Mouse (Mus musculus): ENCODE measurements at regions not wholly inside any gene's neighbourhood (a gene's known extent, or its start where the extent isn't known, plus 50 kb on each side); places are given as distances from the start of the nearest gene placed in this dataset.

DNA sequence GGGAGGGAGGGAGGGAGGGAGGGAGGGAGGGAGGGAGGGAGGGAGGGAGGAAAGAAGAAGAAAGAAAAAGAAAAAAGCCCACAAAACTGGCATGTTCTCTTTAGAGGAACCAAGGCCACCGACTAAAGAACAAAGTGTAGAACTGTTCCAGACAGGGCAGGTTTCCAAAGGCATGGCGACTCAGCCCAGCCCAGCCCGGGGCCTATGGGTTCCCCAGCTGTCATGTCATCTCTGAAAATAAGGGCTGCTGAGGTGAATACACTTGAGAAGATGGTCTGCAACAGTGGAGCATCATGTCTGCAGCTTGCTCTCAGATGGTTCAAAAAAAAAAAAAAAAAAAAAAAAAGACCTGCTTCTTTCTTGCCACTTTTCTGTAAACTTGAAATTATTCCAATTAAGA lies 639.8 kb downstream of the 1700064H15Rik start:
- peaks cover 8% of the 10 kb centered on the region for H3K4me1 ChIP-seq (ENCODE audit: control insufficient read depth, insufficient read depth, low read length)
- 18% methylated on average over 3 of the region's 3 CpGs for WGBS
- H3K27ac ChIP-seq (ENCODE audit: insufficient read depth, low read depth, low read length), result no peak overlapping the region
- TF ChIP-seq CTCF (IDR thresholded peaks at IDR 0.05; ENCODE audit: insufficient read depth, low read depth, low read length), result no peak
- TF ChIP-seq POLR2A (IDR thresholded peaks at IDR 0.05; ENCODE audit: insufficient read depth, low read depth, low read length), result no peak
- no peak overlapping the region for H3K4me3 ChIP-seq (ENCODE audit: insufficient read depth, low read depth, low read length)

- 19% methylated on average over 13 of the region's 13 CpGs for WGBS
- Histone ChIP-seq H3K27ac (ENCODE audit: insufficient read depth, low read depth, low read length) (no peak overlapping the region), H3K4me1 (ENCODE audit: control insufficient read depth, insufficient read depth, low read length) (peaks cover 8% of the 10 kb centered on the region), H3K4me3 (ENCODE audit: insufficient read depth, low read depth, low read length) (no peak overlapping the region)
- no peak for TF ChIP-seq POLR2A (IDR thresholded peaks at IDR 0.05; ENCODE audit: insufficient read depth, low read depth, low read length)
- no peak for TF ChIP-seq CTCF (IDR thresholded peaks at IDR 0.05; ENCODE audit: insufficient read depth, low read depth, low read length)
These were observed 638.8 kb downstream of the 1700064H15Rik start for GRCm38 (mm10) chr3:18989577-18990240.

GRCm38 (mm10) chr3:19000179-19000578 lies 628.3 kb downstream of the 1700064H15Rik start:
- WGBS, result 80% methylated on average over 5 of the region's 5 CpGs
- Histone ChIP-seq H3K4me3 (ENCODE audit: insufficient read depth, low read depth, low read length) (no peak overlapping the region), H3K27ac (ENCODE audit: insufficient read depth, low read depth, low read length) (no peak overlapping the region), H3K4me1 (ENCODE audit: control insufficient read depth, insufficient read depth, low read length) (no peaks in the 10 kb centered on the region)
- TF ChIP-seq POLR2A (IDR thresholded peaks at IDR 0.05; ENCODE audit: insufficient read depth, low read depth, low read length) (no peak), CTCF (IDR thresholded peaks at IDR 0.05; ENCODE audit: insufficient read depth, low read depth, low read length) (no peak)

GRCm38 (mm10) chr3:19002056-19002455 lies 626.4 kb downstream of the 1700064H15Rik start:
- WGBS, result 45% methylated on average over 7 of the region's 7 CpGs
- no peak overlapping the region for H3K4me3 ChIP-seq (ENCODE audit: insufficient read depth, low read depth, low read length)
- no peak overlapping the region for H3K27ac ChIP-seq (ENCODE audit: insufficient read depth, low read depth, low read length)
- no peak for TF ChIP-seq CTCF (IDR thresholded peaks at IDR 0.05; ENCODE audit: insufficient read depth, low read depth, low read length)
- TF ChIP-seq POLR2A (IDR thresholded peaks at IDR 0.05; ENCODE audit: insufficient read depth, low read depth, low read length), result no peak
- no peaks in the 10 kb centered on the region for H3K4me1 ChIP-seq (ENCODE audit: control insufficient read depth, insufficient read depth, low read length)

- WGBS, result 81% methylated on average over 1 of the region's 1 CpGs
- H3K4me3 ChIP-seq (ENCODE audit: insufficient read depth, low read depth, low read length), result no peak overlapping the region
- TF ChIP-seq POLR2A (IDR thresholded peaks at IDR 0.05; ENCODE audit: insufficient read depth, low read depth, low read length), result no peak
- TF ChIP-seq CTCF (IDR thresholded peaks at IDR 0.05; ENCODE audit: insufficient read depth, low read depth, low read length), result no peak
- H3K4me1 ChIP-seq (ENCODE audit: control insufficient read depth, insufficient read depth, low read length), result no peaks in the 10 kb centered on the region
- H3K27ac ChIP-seq (ENCODE audit: insufficient read depth, low read depth, low read length), result no peak overlapping the region
These were observed 623.7 kb downstream of the 1700064H15Rik start for GRCm38 (mm10) chr3:19004792-19005191.

- 60% methylated on average over 3 of the region's 3 CpGs for WGBS
- Histone ChIP-seq H3K4me1 (ENCODE audit: control insufficient read depth, insufficient read depth, low read length) (no peaks in the 10 kb centered on the region), H3K27ac (ENCODE audit: insufficient read depth, low read depth, low read length) (no peak overlapping the region), H3K4me3 (ENCODE audit: insufficient read depth, low read depth, low read length) (no peak overlapping the region)
- TF ChIP-seq CTCF (IDR thresholded peaks at IDR 0.05; ENCODE audit: insufficient read depth, low read depth, low read length) (no peak), POLR2A (IDR thresholded peaks at IDR 0.05; ENCODE audit: insufficient read depth, low read depth, low read length) (no peak)
These were observed 583.9 kb downstream of the 1700064H15Rik start for GRCm38 (mm10) chr3:19044566-19044965.

GRCm38 (mm10) chr3:19045933-19046332 lies 582.5 kb downstream of the 1700064H15Rik start:
- no peak overlapping the region for H3K27ac ChIP-seq (ENCODE audit: insufficient read depth, low read depth, low read length)
- H3K4me3 ChIP-seq (ENCODE audit: insufficient read depth, low read depth, low read length), result no peak overlapping the region
- no peak for TF ChIP-seq POLR2A (IDR thresholded peaks at IDR 0.05; ENCODE audit: insufficient read depth, low read depth, low read length)
- TF ChIP-seq CTCF (IDR thresholded peaks at IDR 0.05; ENCODE audit: insufficient read depth, low read depth, low read length), result no peak
- no peaks in the 10 kb centered on the region for H3K4me1 ChIP-seq (ENCODE audit: control insufficient read depth, insufficient read depth, low read length)

- TF ChIP-seq CTCF (IDR thresholded peaks at IDR 0.05; ENCODE audit: insufficient read depth, low read depth, low read length), result no peak
- Histone ChIP-seq H3K4me3 (ENCODE audit: insufficient read depth, low read depth, low read length) (no peak overlapping the region), H3K4me1 (ENCODE audit: control insufficient read depth, insufficient read depth, low read length) (no peaks in the 10 kb centered on the region), H3K27ac (ENCODE audit: insufficient read depth, low read depth, low read length) (no peak overlapping the region)
- 67% methylated on average over 1 of the region's 1 CpGs for WGBS
These were observed 581.9 kb downstream of the 1700064H15Rik start for GRCm38 (mm10) chr3:19046610-19047009.

GRCm38 (mm10) chr3:19055961-19056360 lies 572.5 kb downstream of the 1700064H15Rik start:
- 76% methylated on average over 3 of the region's 3 CpGs for WGBS
- no peak overlapping the region for H3K27ac ChIP-seq (ENCODE audit: insufficient read depth, low read depth, low read length)
- no peak overlapping the region for H3K4me3 ChIP-seq (ENCODE audit: insufficient read depth, low read depth, low read length)
- no peak for TF ChIP-seq POLR2A (IDR thresholded peaks at IDR 0.05; ENCODE audit: insufficient read depth, low read depth, low read length)
- TF ChIP-seq CTCF (IDR thresholded peaks at IDR 0.05; ENCODE audit: insufficient read depth, low read depth, low read length), result no peak
- no peaks in the 10 kb centered on the region for H3K4me1 ChIP-seq (ENCODE audit: control insufficient read depth, insufficient read depth, low read length)

GRCm38 (mm10) chr3:19056623-19057022 lies 571.9 kb downstream of the 1700064H15Rik start:
- no peak overlapping the region for H3K27ac ChIP-seq (ENCODE audit: insufficient read depth, low read depth, low read length)
- no peak overlapping the region for H3K4me3 ChIP-seq (ENCODE audit: insufficient read depth, low read depth, low read length)
- TF ChIP-seq POLR2A (IDR thresholded peaks at IDR 0.05; ENCODE audit: insufficient read depth, low read depth, low read length) (no peak), CTCF (IDR thresholded peaks at IDR 0.05; ENCODE audit: insufficient read depth, low read depth, low read length) (no peak)
- no peaks in the 10 kb centered on the region for H3K4me1 ChIP-seq (ENCODE audit: control insufficient read depth, insufficient read depth, low read length)
- 42% methylated on average over 9 of the region's 9 CpGs for WGBS

All from olfactory bulb, adult 2 months (tissue).